Mouse (Mus musculus) limb, embryonic 14.5 days (tissue): ENCODE results near the gene Negr1. TPM values are rescaled to one million over a fixed set of nuclear protein-coding genes. Genes with fewer than 3 reads are reported as not detected.

ENCODE experiments used
- ATAC-seq: fragments of 200-750 bp; cut with Nextera tagmentation; 2 replicates; pipeline ENCODE4 v1.8.0; 2017; ENCODE audit warnings: low read depth, moderate number of reproducible peaks, moderate TSS enrichment; ENCODE audit not compliant: low FRiP score
- DNase-seq: peaks from one replicate; pipeline ENCODE4 v3.0.0-alpha.2; 2015; ENCODE audit warnings: low spot score
- H3K27ac ChIP-seq: fragments of 300-500 bp; sonication (generic); replicated peaks from 2 replicates; pipeline ENCODE4 v1.5.1; 2014; ENCODE audit warnings: low read depth, mild to moderate bottlenecking, low read length, moderate library complexity, mixed read lengths
- H3K27me3 ChIP-seq: fragments of 300-500 bp; sonication (generic); 2 replicates; pipeline ENCODE4 v1.6.1; 2014; ENCODE audit warnings: low read length, mixed read lengths; ENCODE audit not compliant: control insufficient read depth, insufficient read depth
- H3K36me3 ChIP-seq: fragments of 300-500 bp; sonication (generic); 2 replicates; pipeline ENCODE4 v1.6.1; 2014; ENCODE audit warnings: mild to moderate bottlenecking, low read length, moderate library complexity, mixed read lengths; ENCODE audit not compliant: control insufficient read depth, insufficient read depth
- H3K4me1 ChIP-seq: fragments of 300-500 bp; sonication (generic); 2 replicates; pipeline ENCODE4 v1.6.1; 2014; ENCODE audit warnings: antibody characterized with exemption, low read length, mixed read lengths; ENCODE audit not compliant: control insufficient read depth, insufficient read depth
- H3K4me2 ChIP-seq: fragments of 300-500 bp; sonication (generic); replicated peaks from 2 replicates; pipeline ENCODE4 v1.6.1; 2014; ENCODE audit warnings: low read depth, mild to moderate bottlenecking, low read length, moderate library complexity; ENCODE audit not compliant: severe bottlenecking
- H3K4me3 ChIP-seq: fragments of 300-500 bp; sonication (generic); replicated peaks from 2 replicates; pipeline ENCODE4 v1.5.1; 2014; ENCODE audit warnings: low read length
- H3K9ac ChIP-seq: fragments of 300-500 bp; sonication (generic); 2 replicates; pipeline ENCODE4 v1.6.1; 2014; ENCODE audit warnings: mild to moderate bottlenecking, low read depth, low read length, moderate library complexity; ENCODE audit not compliant: severe bottlenecking
- H3K9me3 ChIP-seq: fragments of 300-500 bp; sonication (generic); 2 replicates; pipeline ENCODE4 v1.6.1; 2016; ENCODE audit warnings: low read length; ENCODE audit not compliant: control insufficient read depth
- POLR2A ChIP-seq: fragments of 200-500 bp; IDR thresholded peaks from 2 replicates; pipeline ENCODE4 v1.8.0; 2012; ENCODE audit warnings: inconsistent platforms, mild to moderate bottlenecking, moderate library complexity, borderline replicate concordance; ENCODE audit not compliant: insufficient read depth, insufficient read length; ENCODE audit errors: extremely low read depth
- WGBS: fragments of 180-500 bp; shearing (Covaris S2); extraction: QIAGEN DNeasy Blood & Tissue Kit; methylation state at CpG from one replicate; pipeline ENCODE4 v1.1.7; 2014; 5-methylcytosine and 5-hydroxymethylcytosine counted together
- polyA plus RNA-seq, 2 experiments: library from polyadenylated mRNA; depleted of rRNA in 1 of 2; stranded (reverse) in 1 of 2; unstranded in 1 of 2; fragments of >200 nt; fragmentation: Nextera tagmentation in 1 of 2; extraction: Ambion mirVana in 1 of 2; gene quantifications; 2 replicates each; pipeline versions ENCODE4 v1.2.1 to v1.2.3; 2012 to 2014

Negr1 gene
- polyA plus RNA-seq, 2 experiments, result 5.1 to 6.2 TPM

DNA sequence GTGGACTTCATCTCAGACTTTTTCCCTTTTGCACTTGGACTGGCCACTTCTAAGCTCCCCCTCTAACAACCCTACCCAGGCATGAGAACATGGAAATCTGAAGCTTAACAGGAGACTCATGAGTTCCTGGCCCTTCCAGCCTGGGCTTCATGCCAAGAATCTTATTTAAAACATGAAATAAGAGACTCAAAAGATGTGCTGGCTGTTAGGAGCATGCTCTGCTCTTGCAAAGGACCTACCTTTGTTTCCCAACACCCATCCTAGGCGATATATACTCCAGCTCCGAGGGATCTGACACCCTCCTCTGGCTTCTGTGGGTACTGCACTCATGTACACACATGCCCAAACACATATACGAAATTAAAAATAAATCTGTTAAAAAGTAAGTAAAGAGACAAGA lies 797.3 kb downstream of the Negr1 start:
- no peaks in the 10 kb centered on the region for H3K27me3 ChIP-seq
- DNase-seq, result peak; percentile 92

GRCm38 (mm10) chr3:157359840-157360239 lies 798.2 kb downstream of the Negr1 start:
- Histone ChIP-seq H3K36me3 (no peaks in the 10 kb centered on the region), H3K4me3 (no peak overlapping the region), H3K4me2 (no peak overlapping the region), H3K9me3 (no peaks in the 10 kb centered on the region), H3K4me1 (no peaks in the 10 kb centered on the region), H3K27me3 (no peaks in the 10 kb centered on the region), H3K27ac (no peak overlapping the region), H3K9ac (no peak overlapping the region)
- WGBS, result 68% methylated on average over 6 of the region's 6 CpGs
- ATAC-seq (no peak), DNase-seq (no peak)
- no peak for TF ChIP-seq POLR2A

More for the DNA sequence above, 797.3 kb downstream of the Negr1 start:
- Histone ChIP-seq H3K4me1 (no peaks in the 10 kb centered on the region), H3K9me3 (no peaks in the 10 kb centered on the region), H3K36me3 (no peaks in the 10 kb centered on the region), H3K4me2 (no peak overlapping the region), H3K9ac (no peak overlapping the region), H3K27ac (peak overlapping the region; percentile 9), H3K4me3 (no peak overlapping the region)
- ATAC-seq, result peak; percentile 92
- WGBS, result 44% methylated on average over 3 of the region's 3 CpGs
- TF ChIP-seq POLR2A, result no peak
